Mouse (Mus musculus) myocyte (in vitro differentiated cells): ENCODE measurements around the gene Ak2.

Source experiments
- CEBPB ChIP-seq: IDR thresholded peaks from 2 replicates; pipeline ENCODE4 v1.6.1; 2011; ENCODE audit warnings: mild to moderate bottlenecking, moderate library complexity; ENCODE audit not compliant: poor library complexity, insufficient read depth, severe bottlenecking
- E2F4 ChIP-seq: IDR thresholded peaks from one replicate; pipeline ENCODE4 v1.6.1; 2011; ENCODE audit warnings: mild to moderate bottlenecking, control low read depth, moderate library complexity; ENCODE audit not compliant: insufficient read depth
- MAX ChIP-seq: IDR thresholded peaks from one replicate; pipeline ENCODE4 v1.6.1; 2011; ENCODE audit warnings: low read depth, mild to moderate bottlenecking, control low read depth
- MYOD1 ChIP-seq, 3 experiments: IDR thresholded peaks; one replicate each; pipeline ENCODE4 v1.6.1; 2011; ENCODE audit warnings: control low read depth in 2 of 3, low read depth in 2 of 3, mild to moderate bottlenecking in 2 of 3, moderate library complexity in 1 of 3; ENCODE audit not compliant: insufficient read length in 2 of 3, control insufficient read depth in 1 of 3
- POLR2A ChIP-seq: IDR thresholded peaks from one replicate; pipeline ENCODE4 v1.6.1; 2011; ENCODE audit warnings: low read depth, mild to moderate bottlenecking, control low read depth, moderate library complexity; ENCODE audit not compliant: insufficient read length
- POLR2AphosphoS2 ChIP-seq: IDR thresholded peaks from one replicate; pipeline ENCODE4 v1.6.1; 2011; ENCODE audit warnings: low read depth, control low read depth; ENCODE audit not compliant: insufficient read length
- REST ChIP-seq: IDR thresholded peaks from one replicate; pipeline ENCODE4 v1.6.1; 2011; ENCODE audit warnings: mild to moderate bottlenecking, control low read depth, moderate library complexity; ENCODE audit not compliant: insufficient read depth, insufficient read length
- TCF12 ChIP-seq: IDR thresholded peaks from one replicate; pipeline ENCODE4 v1.6.1; 2011; ENCODE audit warnings: mild to moderate bottlenecking, control low read depth; ENCODE audit not compliant: poor library complexity, insufficient read depth, severe bottlenecking
- TCF3 ChIP-seq: IDR thresholded peaks from one replicate; pipeline ENCODE4 v1.6.1; 2011; ENCODE audit warnings: low read depth, control low read depth; ENCODE audit not compliant: insufficient read length
- USF1 ChIP-seq: IDR thresholded peaks from one replicate; pipeline ENCODE4 v1.6.1; 2011; ENCODE audit warnings: low read depth, mild to moderate bottlenecking, control low read depth, moderate library complexity

GRCm38 (mm10) chr4:129023884-129024283 is 32.1 kb downstream of the Ak2 start:
- no peak for TF ChIP-seq MYOD1 (IDR thresholded peaks at IDR 0.05; ENCODE audit: control insufficient read depth in 1 of 3, insufficient read length in 2 of 3, low read depth in 2 of 3)
- no peak for TF ChIP-seq CEBPB
- no peak for TF ChIP-seq USF1
- TF ChIP-seq POLR2A: no peak
- no peak for TF ChIP-seq MAX
- no peak for TF ChIP-seq E2F4
- no peak for TF ChIP-seq TCF3
- no peak for TF ChIP-seq REST
- TF ChIP-seq POLR2AphosphoS2: no peak
- TF ChIP-seq TCF12: no peak
